Mouse (Mus musculus): ENCODE data around the gene Itgbl1. TPM values are rescaled to one million over a fixed set of nuclear protein-coding genes. Genes with fewer than 3 reads are reported as not detected.

Gene Itgbl1
- total RNA-seq, 2 experiments from 2014 or later: 4.3 to 4.9 TPM

DNA sequence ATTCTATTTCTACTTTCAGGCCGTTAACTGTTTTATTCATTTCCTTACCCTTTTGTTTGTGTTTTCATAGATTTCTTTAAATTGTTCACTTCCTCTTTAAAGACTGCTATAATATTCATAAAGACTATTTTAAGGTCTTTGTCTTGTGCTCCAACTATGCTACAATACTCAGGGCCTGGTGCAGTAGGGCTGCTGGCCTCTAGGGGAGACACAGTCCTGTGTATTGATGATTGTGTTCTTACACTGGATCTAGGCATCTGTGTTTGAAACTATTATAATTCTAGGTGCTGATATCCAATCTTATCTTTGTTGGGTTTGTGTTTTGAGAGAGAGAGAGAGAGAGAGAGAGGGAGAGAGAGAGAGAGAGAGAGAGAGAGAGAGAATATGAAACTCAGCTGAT, 268.1 kb downstream of the Itgbl1 start:
- no peak for DNase-seq (ENCODE audit: low spot score)
- intact Hi-C loops (cut with DNase I): no loop called here

DNA sequence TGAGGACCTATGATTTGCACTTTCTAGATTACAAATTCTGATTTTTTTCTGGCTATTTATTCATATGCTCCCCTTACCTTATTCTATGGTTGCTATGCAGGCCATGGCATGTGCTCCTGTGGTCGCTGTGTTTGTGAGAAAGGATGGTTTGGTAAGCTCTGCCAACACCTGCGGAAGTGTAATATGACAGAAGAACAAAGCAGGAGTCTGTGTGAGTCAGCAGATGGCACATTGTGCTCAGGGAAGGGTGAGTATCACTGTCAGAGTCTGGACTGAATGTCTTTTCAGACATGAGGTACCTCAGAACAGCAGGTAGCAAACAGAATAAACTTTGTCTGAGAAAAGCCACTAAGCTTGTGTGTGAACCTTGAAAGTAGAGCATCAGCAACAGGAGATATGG, 306.8 kb downstream of the Itgbl1 start:
- intact Hi-C loops (cut with DNase I): no loop called here
- no peak for DNase-seq (ENCODE audit: low spot score)

DNA sequence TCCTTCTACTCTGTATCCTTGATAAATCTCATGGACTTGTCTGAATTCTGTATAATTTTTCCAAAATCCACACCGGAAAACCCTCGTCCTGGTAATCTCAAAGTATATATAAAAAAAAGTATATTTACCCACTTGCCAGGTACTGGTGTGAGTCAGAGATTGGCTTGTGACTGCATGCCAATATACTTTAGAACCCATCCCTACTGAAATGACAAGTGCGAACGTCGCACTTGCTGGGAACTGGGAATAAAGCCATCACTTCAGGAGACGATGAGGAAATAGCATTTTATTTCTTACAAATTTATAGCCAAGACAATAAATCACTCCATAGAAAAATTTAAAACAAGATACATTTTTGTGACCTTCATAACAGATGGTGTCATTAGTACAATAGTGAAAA, 308.2 kb downstream of the Itgbl1 start:
- no peak for DNase-seq (ENCODE audit: low spot score)

GRCm38 (mm10) chr14:123990591-123991195, 330.9 kb downstream of the Itgbl1 start:
- DNase-seq (ENCODE audit: low spot score): no peak
- intact Hi-C loops (cut with DNase I): no loop called here

More for the DNA sequence above, 308.2 kb downstream of the Itgbl1 start:
- intact Hi-C loops (cut with DNase I): no loop called here

Other genes with a start within 250 kb of the Itgbl1 start
- gene Nalcn, start 32.8 kb upstream of the Itgbl1 start, total RNA-seq (2021): under 1 TPM; 0.18 to 0.28 TPM